Mouse (Mus musculus): ENCODE measurements around the gene Sardh.

GRCm38 (mm10) chr2:27247487-27247863 lies 662 bp downstream of the Sardh start:
- TF ChIP-seq CTCF (conservative IDR thresholded peaks at IDR 0.05; ENCODE audit: low read length) (no peak), POU5F1 (IDR thresholded peaks at IDR 0.05; ENCODE audit: borderline replicate concordance, low read length) (no peak)

Data from E14TG2a.4 (cell line).